Mouse (Mus musculus) natural killer cell, adult 2 months (primary cell): Measurements from ENCODE around the gene Gdf7.

ENCODE experiments used
- DNase-seq, 2 experiments: peaks; one replicate each; pipeline ENCODE4 v3.0.0; 2022; ENCODE audit warnings: low spot score in 2 of 2

The Gdf7 gene

GRCm38 (mm10) chr12:8298361-8299142, 3.2 kb downstream of the Gdf7 start:
- DNase-seq: no peak

GRCm38 (mm10) chr12:8297586-8298214, 4.1 kb downstream of the Gdf7 start:
- DNase-seq: no peak

DNA sequence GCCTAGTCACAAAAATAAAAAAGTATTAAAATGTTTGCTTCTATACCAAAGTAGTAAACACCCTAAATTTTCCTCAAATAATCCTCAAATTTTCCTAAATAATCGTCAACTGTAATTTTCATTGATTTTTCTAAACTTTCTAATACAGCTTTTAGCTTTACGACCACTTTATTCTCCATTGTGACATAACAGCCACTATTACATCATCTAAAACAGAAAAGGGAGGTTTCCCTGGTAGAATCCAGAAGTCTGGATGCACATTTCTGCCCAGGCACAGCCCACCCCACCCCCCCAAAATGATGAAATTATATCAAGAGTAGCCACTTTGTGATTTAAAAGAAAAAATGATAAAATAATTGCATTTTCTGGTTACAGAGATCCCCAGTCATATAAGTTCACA, 5.6 kb downstream of the Gdf7 start:
- DNase-seq: no peak

DNA sequence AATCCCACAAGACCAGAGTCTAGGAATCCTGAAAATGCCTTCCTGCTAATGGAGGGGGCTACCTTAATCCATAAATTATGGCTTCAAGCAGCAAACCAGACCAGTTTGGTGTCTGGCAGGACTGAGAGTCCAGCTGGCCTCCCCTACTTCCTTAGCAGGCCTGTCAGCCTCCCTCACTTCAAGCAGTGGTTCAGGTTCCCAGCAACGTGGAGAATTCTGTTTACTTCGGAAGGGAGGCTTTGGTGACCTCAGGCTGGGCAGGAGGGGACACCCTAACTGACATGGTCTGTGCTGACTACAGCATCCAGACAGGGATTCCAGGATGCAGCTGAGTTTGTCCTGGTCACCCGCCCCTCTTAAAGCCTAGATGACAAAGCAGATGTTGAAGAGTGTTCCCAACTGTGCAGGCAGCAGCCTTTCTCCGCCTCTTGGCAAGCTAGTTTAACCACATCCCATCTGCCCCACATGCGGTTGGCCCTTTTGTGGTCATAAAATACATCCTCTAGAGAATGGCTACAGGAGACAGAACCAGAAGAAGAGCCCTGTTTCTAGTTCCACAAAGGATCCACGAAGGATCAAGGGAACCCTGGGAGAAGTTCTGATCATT, 6.3 kb downstream of the Gdf7 start:
- peak in 1 of 2 experiments; percentile 26 for DNase-seq

GRCm38 (mm10) chr12:8291157-8291853, 10.4 kb downstream of the Gdf7 start:
- DNase-seq: no peak

- DNase-seq: no peak
These were observed 12.3 kb downstream of the Gdf7 start for GRCm38 (mm10) chr12:8289499-8289898.

DNA sequence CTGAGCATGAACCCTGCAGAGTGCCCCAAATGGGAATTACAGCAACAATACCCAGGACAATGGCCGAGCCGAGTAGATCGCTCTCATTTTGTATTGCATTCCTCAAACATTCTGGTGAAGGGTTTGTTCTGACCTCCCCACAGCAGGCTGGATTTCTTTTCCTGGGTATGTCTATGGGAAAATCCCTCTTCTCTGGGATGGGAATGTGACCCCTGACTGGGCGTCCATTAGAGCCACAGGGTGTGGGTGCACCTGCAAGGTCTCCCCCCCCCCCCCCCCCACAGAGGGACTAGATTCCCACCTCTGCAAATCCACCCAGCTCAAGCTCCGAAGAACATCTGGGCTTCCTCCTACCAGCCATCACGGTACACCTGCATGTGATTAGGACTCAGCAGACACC, 12.7 kb downstream of the Gdf7 start:
- no peak for DNase-seq

DNA sequence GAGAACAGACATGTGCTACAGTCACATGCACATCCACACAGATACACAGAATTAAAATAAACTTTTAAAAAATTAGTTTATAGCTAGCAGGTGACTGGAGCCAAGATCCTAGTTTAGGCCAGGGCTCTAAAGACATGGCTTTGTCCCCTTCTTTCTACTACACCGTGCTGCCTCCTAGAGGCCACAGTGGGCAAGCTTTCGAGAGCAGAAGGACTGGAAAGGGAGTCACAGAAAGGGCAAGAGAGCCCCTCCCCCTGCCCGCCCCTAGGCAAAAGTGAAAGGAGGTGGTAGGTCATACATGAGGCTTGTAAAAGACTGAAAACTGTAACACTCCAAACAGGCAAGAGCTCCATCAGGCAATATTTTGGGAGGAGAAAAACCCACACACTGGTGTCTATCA, 13.8 kb downstream of the Gdf7 start:
- no peak for DNase-seq

DNA sequence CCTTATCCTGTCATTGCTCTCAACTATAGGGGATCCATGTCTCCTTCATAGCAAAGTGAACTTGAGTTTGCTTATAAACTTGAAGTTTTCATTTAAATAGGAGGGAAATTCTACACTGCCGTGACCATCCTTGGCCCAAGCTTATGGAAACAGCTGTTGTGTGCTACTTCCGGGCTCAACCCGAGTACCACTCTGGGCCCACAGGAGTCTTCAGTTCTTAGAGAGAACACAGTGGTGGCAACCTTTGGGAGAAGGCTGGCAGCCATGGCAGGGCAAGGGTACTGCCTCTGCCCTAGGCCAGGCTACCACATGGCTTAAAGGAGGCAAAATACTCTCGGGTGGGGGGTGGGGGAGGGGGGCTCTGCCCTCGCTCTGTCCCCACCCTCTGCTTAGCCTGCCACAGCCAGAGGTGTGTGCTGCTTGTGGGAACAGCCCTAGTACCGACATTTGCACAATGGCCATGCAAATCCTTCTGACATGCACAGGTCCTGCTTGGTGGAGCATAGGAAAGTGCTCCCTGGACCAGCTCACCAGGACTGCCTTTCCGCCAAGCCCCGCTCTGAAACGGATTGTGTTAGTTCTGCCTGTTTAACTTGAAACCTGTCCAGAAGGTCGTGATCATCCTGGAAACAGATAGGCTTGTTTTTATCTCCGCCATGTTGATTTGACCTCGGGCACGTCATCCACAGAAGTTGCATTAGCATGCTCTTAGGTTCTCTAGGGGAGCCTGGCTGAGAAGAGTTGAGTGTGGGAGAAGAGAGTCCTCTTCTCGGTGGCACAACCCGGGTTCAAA, 20.3 kb downstream of the Gdf7 start:
- no peak for DNase-seq

DNA sequence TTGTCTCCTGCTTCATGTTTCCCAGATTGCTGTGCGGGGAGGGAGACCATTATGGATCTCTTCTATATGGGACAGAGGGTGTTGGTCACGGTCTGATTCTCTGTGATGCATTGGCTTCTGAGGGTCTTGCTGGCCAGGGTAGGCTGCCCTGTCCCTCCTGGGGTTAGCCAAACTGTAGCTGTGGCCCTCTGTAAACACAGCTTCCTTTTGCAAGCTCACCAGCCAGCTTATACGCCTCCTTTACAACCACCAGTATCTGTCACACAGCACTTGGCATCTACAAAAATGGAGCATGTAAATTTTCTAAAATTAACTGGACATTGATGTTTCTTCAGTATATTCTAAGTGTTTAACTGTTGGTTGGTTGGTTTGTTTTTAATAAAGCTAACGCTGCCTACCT, 26.3 kb downstream of the Gdf7 start:
- no peak for DNase-seq

GRCm38 (mm10) chr12:8273471-8274171, 28.1 kb downstream of the Gdf7 start:
- no peak for DNase-seq

GRCm38 (mm10) chr12:8271405-8271804, 30.3 kb downstream of the Gdf7 start:
- DNase-seq: no peak

DNA sequence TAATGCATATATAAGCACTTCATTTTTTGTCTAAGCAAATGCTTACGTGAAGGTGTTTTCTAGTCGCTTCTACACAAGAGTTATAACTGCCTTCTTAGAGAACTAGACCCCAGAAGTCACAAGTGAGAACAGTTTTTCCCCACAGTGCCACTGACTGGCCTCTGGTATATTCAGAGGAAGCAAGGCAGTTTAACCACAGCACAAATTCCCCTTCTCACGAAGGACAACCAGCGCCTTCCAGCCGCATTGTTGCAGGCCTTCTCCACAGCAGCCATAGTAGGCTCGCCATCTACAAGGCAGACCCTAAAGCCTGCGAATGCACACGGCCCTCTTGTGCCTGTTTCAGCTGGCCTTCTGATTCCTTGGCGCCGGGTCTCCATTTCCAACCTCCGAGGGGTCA, 32.1 kb downstream of the Gdf7 start:
- no peak for DNase-seq

GRCm38 (mm10) chr12:8266311-8266710, 35.4 kb downstream of the Gdf7 start:
- DNase-seq: no peak

GRCm38 (mm10) chr12:8260297-8260696, 41.5 kb downstream of the Gdf7 start:
- DNase-seq: no peak
